In the genomic region with DNA sequence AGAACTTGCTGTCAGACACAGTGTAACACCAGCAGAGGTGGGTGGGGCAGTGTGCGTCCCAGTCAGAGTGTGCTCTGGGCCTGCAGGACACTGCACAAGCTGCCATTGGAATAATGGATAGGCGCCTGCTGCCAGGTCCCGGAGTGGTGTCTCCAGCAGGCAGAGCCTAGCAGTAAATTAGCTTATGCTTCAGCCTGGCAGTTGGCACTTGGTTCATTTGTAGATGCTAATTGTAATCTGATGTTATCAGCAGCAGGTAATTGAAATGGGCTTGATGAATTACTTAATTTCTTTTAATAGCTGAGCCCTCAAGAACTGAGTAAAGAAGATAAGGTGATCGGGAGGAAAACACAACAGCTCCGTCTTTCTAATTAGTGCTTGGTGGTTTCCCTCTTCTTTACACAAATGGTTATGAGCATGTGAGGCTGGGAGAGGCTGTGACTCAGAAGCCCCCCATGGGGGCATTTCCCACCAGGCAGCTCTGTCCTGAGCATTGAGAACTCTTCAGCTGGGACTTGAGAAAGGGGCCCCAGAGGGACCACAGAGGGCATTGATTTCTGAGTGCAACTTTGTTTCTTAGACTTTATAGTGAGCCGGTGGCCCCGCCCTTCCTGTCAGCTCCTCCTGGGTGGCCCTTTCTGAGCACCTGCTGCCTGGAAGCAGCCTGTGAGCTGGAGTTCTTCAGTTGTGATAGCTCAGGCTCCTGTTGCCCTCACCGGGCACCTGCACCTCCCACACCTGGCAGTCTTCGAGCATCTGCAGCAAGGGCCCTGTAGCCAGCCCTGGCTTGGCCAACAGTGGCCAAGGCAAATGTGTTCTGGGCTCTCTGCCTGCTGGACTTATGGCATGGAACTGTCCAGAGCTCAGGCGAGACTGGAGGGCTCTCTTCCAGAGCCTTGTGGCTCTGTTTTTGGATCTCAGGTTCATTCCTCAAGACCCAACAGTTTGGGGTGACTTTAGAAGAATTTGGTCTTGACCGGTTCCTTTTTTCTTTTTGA, we compare ENCODE assay signal across 9 mouse cellular contexts.
DNase-seq lines count a peak whose midpoint lies in the region; ATAC-seq and TF ChIP-seq lines count a peak whose summit lies in the region.
"Had no signal": no experiment of that assay in that cellular context is flagged by ENCODE, and none has a peak within 500 bp of the region (broad histone marks: within the 10 kb centered on the region; RNA-seq: fewer than 3 reads in every experiment).

No protein-coding gene starts in this region.

- peak; percentile 33 for DNase-seq in lung, postnatal 36 days
- DNase-seq in lung, postnatal 4 days, result no peak
- DNase-seq in cerebellum, adult 9-10 months, result peak; percentile 68
- peak; percentile 73 for DNase-seq in hindbrain, postnatal 0 days (ENCODE audit: low spot score)
- no peak for DNase-seq in layer of hippocampus, postnatal 36 days
- no peak for DNase-seq in ovary, postnatal 36 days (ENCODE audit: low spot score)

- H3K4me1 ChIP-seq in hindbrain, postnatal 0 days (ENCODE audit: insufficient read depth, low read length), result peaks cover 23% of the 10 kb centered on the region
- H3K4me1 ChIP-seq in stomach, embryonic 16.5 days (ENCODE audit: control insufficient read depth, insufficient read depth, low read length), result peaks cover 6% of the 10 kb centered on the region; the same call in 1 of the 2 replicates

- H3K9me3 ChIP-seq in hindbrain, postnatal 0 days (ENCODE audit: low read length), result no peaks in the 10 kb centered on the region
- no peaks in the 10 kb centered on the region for H3K9me3 ChIP-seq in stomach, embryonic 16.5 days (replicated peaks; ENCODE audit: control insufficient read depth, low read length)
- H3K9me3 ChIP-seq: embryonic facial prominence, embryonic 15.5 days had no signal

- H3K9ac ChIP-seq in hindbrain, postnatal 0 days (replicated peaks; ENCODE audit: low read length), result no peak overlapping the region
- no peak overlapping the region for H3K9ac ChIP-seq in stomach, embryonic 16.5 days (ENCODE audit: low read length)
- H3K9ac ChIP-seq: embryonic facial prominence, embryonic 15.5 days had no signal

- no peak for TF ChIP-seq CTCF in hindbrain, postnatal 0 days (IDR thresholded peaks at IDR 0.05; ENCODE audit: low read depth)

- peak overlapping the region; percentile 48 for H3K27ac ChIP-seq in hindbrain, postnatal 0 days
- 0 out of 2 replicates have a peak overlapping the region, but pooled peaks have one; percentile 3 for H3K27ac ChIP-seq in stomach, embryonic 16.5 days (ENCODE audit: low read length)
- H3K27ac ChIP-seq: embryonic facial prominence, embryonic 15.5 days had no signal

- no peak overlapping the region for H3K4me3 ChIP-seq in hindbrain, postnatal 0 days (ENCODE audit: low read length)
- H3K4me3 ChIP-seq in stomach, embryonic 16.5 days (replicated peaks; ENCODE audit: low read length), result no peak overlapping the region
- H3K4me3 ChIP-seq: embryonic facial prominence, embryonic 15.5 days had no signal

- peak; percentile 52 for ATAC-seq in hindbrain, postnatal 0 days
- ATAC-seq in stomach, embryonic 16.5 days (ENCODE audit: insufficient read depth, low FRiP score), result peak; percentile 65; the same call in 1 of the 2 replicates
- ATAC-seq in megakaryocyte-erythroid progenitor cell, adult 5-6 weeks (replicated peaks; ENCODE audit: low FRiP score, low TSS enrichment, poor library complexity, severe bottlenecking), result no peak

- 45% methylated on average over 11 of the region's 11 CpGs for WGBS in hindbrain, postnatal 0 days
- WGBS in stomach, embryonic 16.5 days, result 44% methylated on average over 11 of the region's 11 CpGs

- H3K36me3 ChIP-seq in hindbrain, postnatal 0 days (ENCODE audit: insufficient read depth, low read length), result no peaks in the 10 kb centered on the region
- H3K36me3 ChIP-seq in stomach, embryonic 16.5 days (ENCODE audit: control insufficient read depth, insufficient read depth, low read length), result no peaks in the 10 kb centered on the region
- H3K36me3 ChIP-seq: embryonic facial prominence, embryonic 15.5 days had no signal

- no peaks in the 10 kb centered on the region for H3K27me3 ChIP-seq in hindbrain, postnatal 0 days (ENCODE audit: insufficient read depth, low read length)
- no peaks in the 10 kb centered on the region for H3K27me3 ChIP-seq in stomach, embryonic 16.5 days (ENCODE audit: control insufficient read depth, insufficient read depth, low read length)

- H3K4me2 ChIP-seq in hindbrain, postnatal 0 days (ENCODE audit: low read depth, low read length), result no peak overlapping the region
- no peak overlapping the region for H3K4me2 ChIP-seq in stomach, embryonic 16.5 days (ENCODE audit: low read depth, low read length)
- H3K4me2 ChIP-seq: embryonic facial prominence, embryonic 15.5 days had no signal

Comparison
In these comparisons a context has a peak if more than half of its experiments do, and no peak if none do; other contexts are left out.
1. DNase-seq: peak in lung, postnatal 36 days (single experiment), cerebellum, adult 9-10 months (single experiment) and hindbrain, postnatal 0 days (single experiment); none in lung, postnatal 4 days (0 of 2), layer of hippocampus, postnatal 36 days (0 of 2) and ovary, postnatal 36 days (single experiment).